Mouse (Mus musculus): Measurements from ENCODE around the gene Acot11. TPM values are rescaled to one million over a fixed set of nuclear protein-coding genes. Genes with fewer than 3 reads are reported as not detected.
"Not testable (repeated sequence)": the region's sequence is repeated elsewhere in the genome, so short reads cannot be mapped to it uniquely, and the experiment has no call there.

Acot11 gene
- polyA plus RNA-seq, 1 experiment, result 21.9 TPM

GRCm38 (mm10) chr4:106785345-106785744 lies 19.5 kb downstream of the Acot11 start:
- H3K4me3 ChIP-seq (ENCODE audit: insufficient read depth, low read length), result no peak overlapping the region
- peaks cover 15% of the 10 kb centered on the region for H3K4me1 ChIP-seq (ENCODE audit: control insufficient read depth, insufficient read depth, low read length)
- H3K27ac ChIP-seq (ENCODE audit: insufficient read depth, low read length), result 0 out of 2 replicates have a peak overlapping the region, but pooled peaks have one; percentile 19
- TF ChIP-seq CTCF (IDR thresholded peaks at IDR 0.05; ENCODE audit: extremely low read depth, insufficient read depth, low read length) (no peak), POLR2A (IDR thresholded peaks at IDR 0.05; ENCODE audit: extremely low read depth, insufficient read depth, low read length) (no peak)

GRCm38 (mm10) chr4:106784806-106785205 lies 20.0 kb downstream of the Acot11 start:
- H3K4me3 ChIP-seq (ENCODE audit: insufficient read depth, low read length), result no peak overlapping the region
- H3K27ac ChIP-seq (ENCODE audit: insufficient read depth, low read length), result no peak overlapping the region
- no peak for TF ChIP-seq CTCF (IDR thresholded peaks at IDR 0.05; ENCODE audit: extremely low read depth, insufficient read depth, low read length)
- no peak for TF ChIP-seq POLR2A (IDR thresholded peaks at IDR 0.05; ENCODE audit: extremely low read depth, insufficient read depth, low read length)
- H3K4me1 ChIP-seq (ENCODE audit: control insufficient read depth, insufficient read depth, low read length), result peaks cover 15% of the 10 kb centered on the region

GRCm38 (mm10) chr4:106783137-106783536 lies 21.7 kb downstream of the Acot11 start:
- no peak for TF ChIP-seq CTCF (IDR thresholded peaks at IDR 0.05; ENCODE audit: extremely low read depth, insufficient read depth, low read length)
- H3K4me3 ChIP-seq (ENCODE audit: insufficient read depth, low read length), result no peak overlapping the region
- H3K4me1 ChIP-seq (ENCODE audit: control insufficient read depth, insufficient read depth, low read length), result peaks cover 11% of the 10 kb centered on the region
- H3K27ac ChIP-seq (ENCODE audit: insufficient read depth, low read length), result no peak overlapping the region

GRCm38 (mm10) chr4:106780045-106780444 lies 24.8 kb downstream of the Acot11 start:
- peaks cover 5% of the 10 kb centered on the region for H3K4me1 ChIP-seq (ENCODE audit: control insufficient read depth, insufficient read depth, low read length)
- no peak for TF ChIP-seq POLR2A (IDR thresholded peaks at IDR 0.05; ENCODE audit: extremely low read depth, insufficient read depth, low read length)
- no peak for TF ChIP-seq CTCF (IDR thresholded peaks at IDR 0.05; ENCODE audit: extremely low read depth, insufficient read depth, low read length)
- H3K27ac ChIP-seq (ENCODE audit: insufficient read depth, low read length), result no peak overlapping the region
- H3K4me3 ChIP-seq (ENCODE audit: insufficient read depth, low read length), result no peak overlapping the region

- Histone ChIP-seq H3K4me3 (ENCODE audit: insufficient read depth, low read length) (no peak overlapping the region), H3K4me1 (ENCODE audit: control insufficient read depth, insufficient read depth, low read length) (peaks cover 5% of the 10 kb centered on the region; the same call in 1 of the 2 replicates), H3K27ac (ENCODE audit: insufficient read depth, low read length) (peak overlapping the region; percentile 19; the same call in 1 of the 2 replicates)
- no peak for TF ChIP-seq CTCF (IDR thresholded peaks at IDR 0.05; ENCODE audit: extremely low read depth, insufficient read depth, low read length)
- no peak for TF ChIP-seq POLR2A (IDR thresholded peaks at IDR 0.05; ENCODE audit: extremely low read depth, insufficient read depth, low read length)
Observed at GRCm38 (mm10) chr4:106778116-106778788, 26.5 kb downstream of the Acot11 start.

- H3K4me3 ChIP-seq (ENCODE audit: insufficient read depth, low read length), result no peak overlapping the region
- TF ChIP-seq POLR2A (IDR thresholded peaks at IDR 0.05; ENCODE audit: extremely low read depth, insufficient read depth, low read length) (no peak), CTCF (IDR thresholded peaks at IDR 0.05; ENCODE audit: extremely low read depth, insufficient read depth, low read length) (no peak)
- H3K27ac ChIP-seq (ENCODE audit: insufficient read depth, low read length), result no peak overlapping the region
- peaks cover 5% of the 10 kb centered on the region; the same call in 1 of the 2 replicates for H3K4me1 ChIP-seq (ENCODE audit: control insufficient read depth, insufficient read depth, low read length)
Observed at GRCm38 (mm10) chr4:106776998-106777397, 27.8 kb downstream of the Acot11 start.

GRCm38 (mm10) chr4:106775767-106776166 lies 29.0 kb downstream of the Acot11 start:
- not testable (repeated sequence) for H3K4me1 ChIP-seq (ENCODE audit: control insufficient read depth, insufficient read depth, low read length); H3K4me3 ChIP-seq (ENCODE audit: insufficient read depth, low read length)

GRCm38 (mm10) chr4:106772558-106772957 lies 32.2 kb downstream of the Acot11 start:
- peaks cover 2% of the 10 kb centered on the region; the same call in 1 of the 2 replicates for H3K4me1 ChIP-seq (ENCODE audit: control insufficient read depth, insufficient read depth, low read length)
- TF ChIP-seq CTCF (IDR thresholded peaks at IDR 0.05; ENCODE audit: extremely low read depth, insufficient read depth, low read length) (no peak), POLR2A (IDR thresholded peaks at IDR 0.05; ENCODE audit: extremely low read depth, insufficient read depth, low read length) (no peak)

More at GRCm38 (mm10) chr4:106775767-106776166, 29.0 kb downstream of the Acot11 start:
- not testable (repeated sequence) for H3K27ac ChIP-seq (ENCODE audit: insufficient read depth, low read length)

GRCm38 (mm10) chr4:106769306-106769705 lies 35.5 kb downstream of the Acot11 start:
- TF ChIP-seq CTCF (IDR thresholded peaks at IDR 0.05; ENCODE audit: extremely low read depth, insufficient read depth, low read length), result no peak
- no peak for TF ChIP-seq POLR2A (IDR thresholded peaks at IDR 0.05; ENCODE audit: extremely low read depth, insufficient read depth, low read length)
- H3K4me1 ChIP-seq (ENCODE audit: control insufficient read depth, insufficient read depth, low read length), result no peaks in the 10 kb centered on the region
- H3K4me3 ChIP-seq (ENCODE audit: insufficient read depth, low read length), result no peak overlapping the region
- no peak overlapping the region for H3K27ac ChIP-seq (ENCODE audit: insufficient read depth, low read length)

More at GRCm38 (mm10) chr4:106772558-106772957, 32.2 kb downstream of the Acot11 start:
- no peak overlapping the region for H3K27ac ChIP-seq (ENCODE audit: insufficient read depth, low read length)
- no peak overlapping the region for H3K4me3 ChIP-seq (ENCODE audit: insufficient read depth, low read length)

GRCm38 (mm10) chr4:106764166-106764565 lies 40.6 kb downstream of the Acot11 start:
- TF ChIP-seq CTCF (IDR thresholded peaks at IDR 0.05; ENCODE audit: extremely low read depth, insufficient read depth, low read length) (no peak), POLR2A (IDR thresholded peaks at IDR 0.05; ENCODE audit: extremely low read depth, insufficient read depth, low read length) (no peak)
- no peaks in the 10 kb centered on the region for H3K4me1 ChIP-seq (ENCODE audit: control insufficient read depth, insufficient read depth, low read length)

More at GRCm38 (mm10) chr4:106764166-106764565, 40.6 kb downstream of the Acot11 start:
- Histone ChIP-seq H3K4me3 (ENCODE audit: insufficient read depth, low read length) (no peak overlapping the region), H3K27ac (ENCODE audit: insufficient read depth, low read length) (no peak overlapping the region)
